Mouse (Mus musculus) ovary, postnatal 10 days (tissue): ENCODE measurements around the gene Stpg3.
A peak's percentile ranks its signal among the peaks of the same experiment; 100 is the strongest.
"Not testable (repeated sequence)": the region's sequence is repeated elsewhere in the genome, so short reads cannot be mapped to it uniquely, and the experiment has no call there.

ENCODE experiments used
- DNase-seq: peaks from one replicate; pipeline ENCODE4 v3.0.0; 2022; ENCODE audit warnings: low spot score

Stpg3 gene

GRCm38 (mm10) chr2:25214444-25214843, at the start of gene Stpg3:
TSS of gene Stpg3 (minus strand) at chr2:25214637.
- no peak for DNase-seq

DNA sequence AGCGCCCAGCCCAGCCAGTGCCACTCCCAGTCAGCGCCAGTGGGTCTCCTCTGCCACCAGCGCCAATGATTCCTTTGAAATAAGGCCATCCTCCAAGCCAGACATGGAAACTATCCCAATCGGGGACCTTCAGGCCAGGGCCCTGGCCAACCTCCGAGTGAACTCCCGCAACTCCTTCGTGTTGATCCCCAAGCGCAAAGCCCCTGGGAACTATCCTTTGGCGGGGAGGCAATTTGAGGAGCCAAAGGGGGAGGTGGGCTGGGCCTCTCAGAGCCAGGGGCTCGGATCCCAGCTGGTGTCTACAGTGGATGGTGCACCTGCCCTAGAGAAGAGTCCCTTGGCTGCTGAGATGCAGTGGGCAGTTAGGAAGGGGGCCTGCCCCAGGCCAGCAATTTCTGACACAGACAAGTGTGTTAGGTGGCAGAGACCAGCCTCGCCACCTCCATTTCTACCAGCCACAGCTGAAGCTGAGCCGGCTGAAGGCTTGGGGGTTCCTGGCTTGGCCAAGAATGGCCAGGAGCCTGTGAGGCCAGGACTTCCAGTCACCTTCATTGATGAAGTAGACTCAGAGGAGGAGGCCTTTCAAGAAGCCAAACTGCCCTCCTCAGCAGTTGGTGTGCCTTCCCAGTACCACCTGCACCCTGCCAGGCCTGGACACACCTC, 49.3 kb upstream of the Stpg3 start:
- no peak for DNase-seq

GRCm38 (mm10) chr2:25262795-25263622, 48.6 kb upstream of the Stpg3 start:
- no peak for DNase-seq

GRCm38 (mm10) chr2:25262291-25262767, 47.9 kb upstream of the Stpg3 start, which contains the start of gene Tprn:
TSS of gene Tprn (plus strand) at chr2:25262618.
- DNase-seq, result peak; percentile 82

- DNase-seq, result no peak
Observed at GRCm38 (mm10) chr2:25261870-25262269, 47.4 kb upstream of the Stpg3 start.

GRCm38 (mm10) chr2:25258887-25259286, 44.5 kb upstream of the Stpg3 start:
- no peak for DNase-seq

- not testable (repeated sequence) for DNase-seq
Observed at GRCm38 (mm10) chr2:25257250-25257649, 42.8 kb upstream of the Stpg3 start.

DNA sequence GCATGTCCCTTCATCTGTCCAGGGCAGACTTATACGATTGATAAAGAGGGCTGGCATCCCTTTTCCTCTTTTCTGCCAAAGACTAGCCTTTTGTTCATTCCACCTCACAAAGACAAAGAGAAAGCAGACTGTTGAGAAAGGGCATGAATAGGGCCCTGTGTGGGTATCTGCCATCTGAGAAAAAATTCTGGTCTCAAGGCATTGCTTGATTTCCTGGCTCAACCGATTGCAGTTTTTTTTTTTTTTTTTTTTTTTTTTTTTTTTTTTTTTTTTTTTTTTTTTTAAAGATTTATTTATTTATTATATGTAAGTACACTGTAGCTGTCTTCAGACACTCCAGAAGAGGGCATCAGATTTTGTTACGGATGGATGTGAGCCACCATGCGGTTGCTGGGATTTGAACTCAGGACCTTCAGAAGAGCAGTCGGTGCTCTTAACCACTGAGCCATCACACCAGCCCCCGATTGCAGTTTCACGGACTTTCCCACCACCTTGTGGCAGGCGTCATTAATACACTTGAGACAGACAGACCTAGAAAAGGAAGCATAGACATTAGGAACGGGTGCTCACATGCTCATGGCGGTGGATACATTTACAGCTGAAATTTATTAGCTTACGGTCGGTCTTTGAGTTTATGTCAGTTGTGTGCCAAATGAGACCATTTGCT, 42.1 kb upstream of the Stpg3 start:
- not testable (repeated sequence) for DNase-seq

DNA sequence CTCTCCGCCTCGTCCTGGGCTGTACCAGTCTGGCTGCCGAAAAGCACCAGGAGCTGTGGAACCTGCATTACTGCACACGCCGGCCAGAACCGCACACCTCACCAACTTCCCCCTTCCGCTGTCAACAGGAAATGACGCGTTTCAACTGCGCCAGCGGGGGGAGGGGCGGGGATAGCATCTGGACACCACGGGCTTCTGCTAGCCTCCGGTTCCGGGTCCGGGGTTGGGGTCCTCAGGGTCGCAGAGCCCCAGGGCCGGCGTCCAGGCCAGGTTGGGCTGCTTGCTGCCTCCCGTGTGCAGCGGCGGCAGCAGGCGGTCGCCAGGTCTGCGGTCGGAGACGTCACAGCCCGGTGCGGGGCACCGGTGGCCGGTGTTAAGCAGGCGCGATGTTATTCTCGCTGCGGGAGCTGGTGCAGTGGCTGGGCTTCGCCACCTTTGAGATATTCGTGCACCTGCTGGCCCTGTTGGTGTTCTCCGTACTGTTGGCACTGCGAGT, 40.9 kb upstream of the Stpg3 start, which contains the start of gene Tmem203:
TSS of gene Tmem203 (plus strand) at position 156 of the 496 bp plus-strand sequence.
- peak; percentile 70 for DNase-seq

DNA sequence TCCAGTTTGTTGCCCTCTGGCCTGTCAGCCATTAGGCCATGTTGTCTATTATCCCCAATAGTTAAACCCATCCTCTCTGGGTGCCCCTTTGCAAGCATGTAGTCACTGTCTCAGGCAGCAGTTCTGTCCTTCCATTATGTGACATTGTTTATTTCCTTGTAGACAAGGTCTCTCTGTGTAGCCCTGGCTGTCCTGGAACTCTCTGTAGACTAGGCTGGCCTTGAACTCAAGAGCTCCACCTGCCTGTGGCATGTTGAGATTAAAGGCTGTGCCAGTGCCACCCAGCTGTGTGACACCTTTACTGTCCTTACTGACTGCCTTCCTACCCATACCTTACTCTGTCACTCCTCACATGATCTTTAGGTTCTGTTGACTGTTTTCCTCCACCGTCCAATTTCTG, 37.9 kb upstream of the Stpg3 start:
- no peak for DNase-seq

- no peak for DNase-seq
Observed at GRCm38 (mm10) chr2:25246183-25247072, 32.0 kb upstream of the Stpg3 start, which contains the start of gene AL732309.1. TSS of gene AL732309.1 (minus strand) at chr2:25246863.

GRCm38 (mm10) chr2:25244144-25244543, 29.7 kb upstream of the Stpg3 start:
- no peak for DNase-seq

GRCm38 (mm10) chr2:25243342-25243741, 28.9 kb upstream of the Stpg3 start:
- DNase-seq, result no peak

- no peak for DNase-seq
Observed at GRCm38 (mm10) chr2:25242101-25242506, 27.7 kb upstream of the Stpg3 start, which contains the start of the genes Rnf208 and Cysrt1. TSS of gene Rnf208 (plus strand) at chr2:25242255. TSS of gene Cysrt1 (minus strand) at chr2:25242452.

- DNase-seq, result no peak
Observed at GRCm38 (mm10) chr2:25241438-25241775, 27.0 kb upstream of the Stpg3 start.

- no peak for DNase-seq
Observed at GRCm38 (mm10) chr2:25240723-25241437, 26.4 kb upstream of the Stpg3 start.

- no peak for DNase-seq
Observed at GRCm38 (mm10) chr2:25240310-25240709, 25.9 kb upstream of the Stpg3 start.

- DNase-seq, result no peak
Observed at GRCm38 (mm10) chr2:25239766-25240165, 25.3 kb upstream of the Stpg3 start.

DNA sequence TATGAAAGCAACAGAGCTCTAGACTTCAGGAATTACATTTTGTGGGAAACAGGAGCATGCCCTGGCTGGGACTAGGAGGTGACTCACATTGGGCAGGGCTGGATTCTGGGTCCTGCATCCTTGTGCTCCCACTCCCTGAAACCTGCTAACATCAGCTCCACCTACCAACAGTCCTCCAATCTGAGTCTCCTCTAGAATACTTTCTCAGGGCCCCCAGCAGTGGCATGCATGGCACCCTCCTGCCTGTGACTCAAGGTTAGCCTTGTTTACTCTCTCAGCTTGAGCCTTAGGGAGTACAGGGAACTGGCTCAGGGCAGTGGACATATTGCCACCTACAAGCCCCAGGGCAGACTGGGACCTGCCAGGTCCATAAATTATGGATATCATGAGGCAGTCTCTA, 23.7 kb upstream of the Stpg3 start:
- DNase-seq, result no peak

GRCm38 (mm10) chr2:25237522-25237921, 23.1 kb upstream of the Stpg3 start:
- DNase-seq, result no peak

- DNase-seq, result no peak
Observed at GRCm38 (mm10) chr2:25236614-25237013, 22.2 kb upstream of the Stpg3 start, which contains the start of gene Rnf224. TSS of gene Rnf224 (minus strand) at chr2:25236787.
